Mouse (Mus musculus): Measurements from ENCODE around the gene Edc3.

DNA sequence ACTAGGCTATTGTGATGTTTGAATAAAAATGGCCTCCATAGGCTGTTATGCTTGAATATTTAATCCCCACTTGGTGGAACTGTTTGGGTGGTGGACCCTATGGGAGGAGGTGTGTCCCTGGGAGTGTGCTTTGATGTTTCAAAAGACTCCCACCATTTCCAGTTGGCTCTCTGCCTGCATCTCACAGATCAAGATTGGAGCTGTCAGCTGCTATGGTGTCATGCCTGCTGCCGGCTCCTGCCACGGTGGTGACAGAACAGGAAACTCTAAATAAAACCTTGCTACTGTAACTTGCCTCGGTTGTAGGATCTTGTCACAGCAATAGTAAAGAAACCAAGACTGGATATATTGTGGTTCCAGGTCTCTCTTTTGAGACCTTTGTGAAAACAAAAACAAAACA is 46.8 kb upstream of the Edc3 start:
- TF ChIP-seq CTCF (IDR thresholded peaks at IDR 0.05; ENCODE audit: borderline replicate concordance, control insufficient read depth, extremely low read depth, insufficient read depth, low read length, poor library complexity) (no peak), POLR2A (IDR thresholded peaks at IDR 0.05; ENCODE audit: control insufficient read depth, extremely low read depth, insufficient read depth, low read length, poor library complexity) (no peak)
